Mouse (Mus musculus) ES-Bruce4 (cell line): ENCODE results near the gene Prlr.

Experiments used
- CTCF ChIP-seq: IDR thresholded peaks from one replicate; pipeline ENCODE4 v1.8.1; 2011; ENCODE audit warnings: low read depth, low read length
- EP300 ChIP-seq: IDR thresholded peaks from 2 replicates; pipeline ENCODE4 v1.6.1; 2011; ENCODE audit warnings: low read depth, low read length; ENCODE audit not compliant: insufficient read depth
- POLR2A ChIP-seq: IDR thresholded peaks from one replicate; pipeline ENCODE4 v1.8.1; 2011; ENCODE audit warnings: low read length; ENCODE audit not compliant: insufficient read depth

- TF ChIP-seq CTCF (no peak), POLR2A (no peak), EP300 (no peak)
Observed at GRCm38 (mm10) chr15:10379757-10380458, 202.9 kb downstream of the Prlr start.
